Mouse (Mus musculus) brown adipose tissue, adult 24 weeks (tissue): ENCODE measurements around the gene Aldh1a2. TPM values are rescaled to one million over a fixed set of nuclear protein-coding genes. Genes with fewer than 3 reads are reported as not detected.
A peak's percentile ranks its signal among the peaks of the same experiment; 100 is the strongest.

Experiments used
- H3K27ac ChIP-seq: fragments of 200-500 bp; replicated peaks from 2 replicates; pipeline ENCODE4 v1.5.1; 2012; ENCODE audit warnings: low read depth, mild to moderate bottlenecking, low read length
- H3K4me1 ChIP-seq: fragments of 200-500 bp; 2 replicates; pipeline ENCODE4 v1.6.1; 2012; ENCODE audit warnings: low read length, mixed read lengths; ENCODE audit not compliant: control insufficient read depth, insufficient read depth, insufficient read length
- H3K4me3 ChIP-seq: fragments of 200-500 bp; 2 replicates; pipeline ENCODE4 v1.5.1; 2012; ENCODE audit warnings: low read depth, mild to moderate bottlenecking, low read length, moderate library complexity; ENCODE audit not compliant: insufficient read depth
- polyA plus RNA-seq: library from polyadenylated mRNA; stranded (reverse); fragments of >200 nt; gene quantifications from 2 replicates; pipeline ENCODE4 v1.2.4, GENCODE M21; 2012; ENCODE audit not compliant: missing spikeins, insufficient read depth, insufficient read length

Aldh1a2 gene
- polyA plus RNA-seq = 0.44 TPM in 1 of 2 replicates, not detected in the other

- Histone ChIP-seq H3K27ac (no peak within 1 kb of the TSS), H3K4me3 (peak within 1 kb of the TSS; percentile 53), H3K4me1 (no peaks in the 10 kb centered on the region; the same call in 1 of the 2 replicates)
Measured at GRCm38 (mm10) chr9:71215248-71216035, at the start of gene Aldh1a2. TSS of gene Aldh1a2 (plus strand) at chr9:71215789.

DNA sequence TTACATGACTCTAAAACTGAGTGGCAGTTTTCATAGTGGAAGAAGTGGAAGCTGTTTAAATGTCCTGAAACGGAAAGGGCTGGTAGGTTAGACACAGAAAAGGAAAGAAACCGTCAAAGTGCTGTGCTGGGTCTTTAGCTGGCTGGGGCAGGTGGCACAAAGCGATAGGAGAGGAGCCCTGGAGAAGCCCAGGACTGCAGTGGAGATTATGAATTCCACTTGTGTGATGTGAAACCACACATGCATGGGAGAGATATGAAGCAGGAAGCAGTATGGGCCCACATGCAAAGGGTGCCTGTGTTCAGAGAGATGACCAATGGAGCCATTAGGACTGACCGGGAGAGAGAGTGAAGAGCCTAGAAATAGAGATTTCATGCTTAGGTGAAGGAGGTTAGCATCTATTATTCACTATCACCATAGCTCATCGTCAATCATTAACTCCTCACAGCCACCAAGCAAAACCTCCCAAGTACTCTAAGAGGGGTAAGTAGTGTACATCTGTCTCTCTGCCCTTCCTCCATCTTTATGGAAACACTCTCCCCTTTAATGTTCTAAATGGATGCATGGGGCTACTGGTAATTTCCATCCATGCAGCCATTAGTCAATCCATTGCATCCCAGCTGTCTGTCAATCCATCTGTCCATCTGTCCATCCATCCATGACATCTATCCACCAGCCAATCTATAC lies 49.4 kb upstream of the Aldh1a2 start:
- no peak overlapping the region for H3K27ac ChIP-seq
- no peak overlapping the region for H3K4me3 ChIP-seq
- peaks cover 5% of the 10 kb centered on the region; the same call in 1 of the 2 replicates for H3K4me1 ChIP-seq

- Histone ChIP-seq H3K4me3 (no peak overlapping the region), H3K4me1 (peaks cover 5% of the 10 kb centered on the region; the same call in 1 of the 2 replicates), H3K27ac (no peak overlapping the region)
Measured at GRCm38 (mm10) chr9:71166871-71167465, 48.6 kb upstream of the Aldh1a2 start.

- H3K27ac ChIP-seq = no peak overlapping the region
Measured at GRCm38 (mm10) chr9:71167473-71168215, 47.9 kb upstream of the Aldh1a2 start.

GRCm38 (mm10) chr9:71168511-71168910 lies 47.1 kb upstream of the Aldh1a2 start, which contains the start of gene Aqp9:
TSS of gene Aqp9 (minus strand) at chr9:71168682.
- Histone ChIP-seq H3K4me3 (no peak within 1 kb of the TSS), H3K27ac (no peak within 1 kb of the TSS), H3K4me1 (peaks cover 5% of the 10 kb centered on the region; the same call in 1 of the 2 replicates)

More at GRCm38 (mm10) chr9:71167473-71168215, 47.9 kb upstream of the Aldh1a2 start:
- Histone ChIP-seq H3K4me3 (no peak overlapping the region), H3K4me1 (peaks cover 5% of the 10 kb centered on the region; the same call in 1 of the 2 replicates)

DNA sequence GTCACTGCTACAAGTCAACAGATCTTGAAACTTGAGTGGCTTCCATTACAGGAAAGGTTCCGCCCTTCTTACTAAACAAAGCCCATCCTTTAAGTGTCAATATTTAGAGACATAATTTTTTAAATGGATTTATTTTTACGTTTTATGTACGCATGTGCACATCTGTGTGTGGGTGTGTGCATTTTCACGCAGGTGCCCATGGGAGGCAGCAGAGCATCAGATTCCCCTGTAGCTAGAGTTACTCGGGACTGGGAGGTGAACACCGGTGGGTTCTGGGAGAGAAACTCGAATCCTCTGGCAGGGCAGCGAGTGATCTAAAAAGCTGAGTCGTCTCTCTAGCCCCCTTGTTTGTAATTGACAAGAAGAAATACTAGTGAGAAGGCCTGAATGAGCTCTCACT lies 42.1 kb upstream of the Aldh1a2 start:
- Histone ChIP-seq H3K4me3 (no peak overlapping the region), H3K27ac (no peak overlapping the region)

GRCm38 (mm10) chr9:71174316-71174975 lies 41.1 kb upstream of the Aldh1a2 start:
- H3K4me1 ChIP-seq = no peaks in the 10 kb centered on the region
- H3K4me3 ChIP-seq = no peak overlapping the region
- no peak overlapping the region for H3K27ac ChIP-seq

More for the DNA sequence above, 42.1 kb upstream of the Aldh1a2 start:
- no peaks in the 10 kb centered on the region for H3K4me1 ChIP-seq

DNA sequence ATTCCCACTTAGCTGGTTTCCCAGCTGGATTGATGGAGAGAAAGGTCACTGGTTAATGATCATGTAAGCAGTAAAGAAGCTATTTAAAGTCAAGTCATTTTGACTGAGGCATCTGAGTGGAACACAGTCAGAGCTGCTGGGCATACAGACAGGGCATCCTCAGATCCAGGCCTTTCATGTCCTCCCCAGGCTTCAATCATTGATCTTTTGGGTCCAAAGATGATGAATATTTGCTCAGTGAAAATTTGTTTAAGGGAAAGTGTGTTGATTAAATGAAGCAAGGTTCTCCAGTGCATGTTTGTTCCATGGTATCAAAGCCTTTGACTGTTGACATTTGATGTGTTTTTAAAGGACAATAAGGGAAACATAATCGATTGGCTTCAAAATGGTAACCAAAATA lies 39.9 kb upstream of the Aldh1a2 start:
- no peak overlapping the region for H3K27ac ChIP-seq
- no peaks in the 10 kb centered on the region for H3K4me1 ChIP-seq
- no peak overlapping the region for H3K4me3 ChIP-seq

- no peaks in the 10 kb centered on the region for H3K4me1 ChIP-seq
- H3K27ac ChIP-seq = no peak overlapping the region
- H3K4me3 ChIP-seq = no peak overlapping the region
Measured at GRCm38 (mm10) chr9:71179276-71179896, 36.2 kb upstream of the Aldh1a2 start.

DNA sequence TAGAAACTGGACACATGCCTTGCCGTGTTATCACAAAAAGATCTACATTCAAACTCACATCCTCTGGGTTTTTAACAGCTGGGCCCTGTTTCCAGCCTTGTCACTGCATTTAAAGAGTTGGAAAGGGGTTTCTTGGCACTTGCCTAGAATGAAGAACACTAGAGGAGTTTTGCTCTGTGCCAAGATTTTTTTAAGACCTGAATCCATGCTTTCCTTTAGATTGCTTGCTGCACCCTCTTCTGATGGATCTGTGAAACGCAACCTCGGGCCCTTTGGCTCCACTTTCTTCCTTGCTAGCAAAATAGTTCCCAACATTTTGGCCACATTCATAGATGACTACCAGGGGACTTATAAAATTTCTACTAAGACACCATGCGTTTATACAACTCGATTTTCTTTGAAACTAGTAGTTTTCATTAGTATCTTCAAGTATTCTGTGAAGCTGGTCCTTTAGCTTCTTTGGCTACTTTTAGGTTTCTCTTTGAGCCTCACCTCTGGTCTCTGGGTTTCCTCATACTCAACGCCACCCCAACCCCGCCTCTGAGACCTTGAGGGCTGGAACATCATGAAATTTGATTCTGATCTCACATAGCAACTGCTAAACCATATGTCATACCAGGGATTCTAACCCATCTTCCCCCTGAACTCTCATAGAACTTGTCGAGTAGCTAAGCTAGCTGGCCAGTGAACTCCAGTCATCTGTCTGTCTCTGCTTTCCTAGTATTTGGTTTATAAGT lies 35.5 kb upstream of the Aldh1a2 start:
- Histone ChIP-seq H3K4me3 (no peak overlapping the region), H3K4me1 (no peaks in the 10 kb centered on the region), H3K27ac (no peak overlapping the region)

GRCm38 (mm10) chr9:71185285-71185684 lies 30.3 kb upstream of the Aldh1a2 start:
- H3K4me1 ChIP-seq = no peaks in the 10 kb centered on the region
- no peak overlapping the region for H3K4me3 ChIP-seq
- H3K27ac ChIP-seq = no peak overlapping the region

GRCm38 (mm10) chr9:71185823-71186222 lies 29.8 kb upstream of the Aldh1a2 start:
- Histone ChIP-seq H3K4me1 (no peaks in the 10 kb centered on the region), H3K27ac (no peak overlapping the region), H3K4me3 (no peak overlapping the region)

DNA sequence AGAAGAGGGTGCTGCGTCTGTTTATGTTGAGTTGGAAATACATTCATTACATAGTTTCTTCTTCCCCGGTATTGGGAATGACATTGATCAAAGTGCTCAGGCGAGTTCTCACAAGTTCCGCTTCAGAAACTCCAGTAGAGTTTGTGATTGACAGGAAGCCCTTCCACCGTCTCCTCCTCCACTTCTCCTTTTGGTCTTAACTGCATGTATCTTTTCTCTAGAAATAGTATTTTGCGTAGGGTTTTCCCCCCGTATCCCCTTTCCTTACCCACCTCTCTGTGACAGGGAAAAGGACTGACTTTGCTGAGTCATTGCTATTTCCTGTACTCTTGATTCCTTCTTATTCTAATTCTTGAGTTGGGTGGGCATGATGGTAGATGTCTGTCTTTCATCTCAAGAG lies 28.2 kb upstream of the Aldh1a2 start:
- no peaks in the 10 kb centered on the region for H3K4me1 ChIP-seq
- H3K27ac ChIP-seq = no peak overlapping the region
- no peak overlapping the region for H3K4me3 ChIP-seq
